Mouse (Mus musculus) embryonic facial prominence, embryonic 15.5 days (tissue): ENCODE results near the gene Ly6g6f. TPM values are rescaled to one million over a fixed set of nuclear protein-coding genes. Genes with fewer than 3 reads are reported as not detected.

Experiments used
- ATAC-seq: fragments of 200-750 bp; cut with Nextera tagmentation; 2 replicates; pipeline ENCODE4 v1.8.0; 2017; ENCODE audit warnings: low read depth, moderate TSS enrichment; ENCODE audit not compliant: insufficient number of reproducible peaks, low FRiP score, low TSS enrichment
- H3K27ac ChIP-seq: fragments of 300-500 bp; sonication (generic); replicated peaks from 2 replicates; pipeline ENCODE4 v1.5.1; 2015; ENCODE audit warnings: mild to moderate bottlenecking, inconsistent platforms
- H3K27me3 ChIP-seq: fragments of 300-500 bp; sonication (generic); 2 replicates; pipeline ENCODE4 v1.6.1; 2015; ENCODE audit warnings: inconsistent platforms
- H3K36me3 ChIP-seq: fragments of 300-500 bp; sonication (generic); 2 replicates; pipeline ENCODE4 v1.6.1; 2015; ENCODE audit warnings: mild to moderate bottlenecking, inconsistent platforms
- H3K4me1 ChIP-seq: fragments of 300-500 bp; sonication (generic); 2 replicates; pipeline ENCODE4 v1.6.1; 2015; ENCODE audit warnings: inconsistent platforms
- H3K4me2 ChIP-seq: fragments of 300-500 bp; sonication (generic); replicated peaks from 2 replicates; pipeline ENCODE4 v1.6.1; 2015; ENCODE audit warnings: mild to moderate bottlenecking, inconsistent platforms
- H3K4me3 ChIP-seq: fragments of 300-500 bp; sonication (generic); replicated peaks from 2 replicates; pipeline ENCODE4 v1.5.1; 2015; ENCODE audit warnings: mild to moderate bottlenecking, inconsistent platforms
- H3K9ac ChIP-seq: fragments of 300-500 bp; sonication (generic); 2 replicates; pipeline ENCODE4 v1.6.1; 2015; ENCODE audit warnings: inconsistent platforms
- H3K9me3 ChIP-seq: fragments of 300-500 bp; sonication (generic); replicated peaks from 2 replicates; pipeline ENCODE4 v1.6.1; 2016; ENCODE audit warnings: inconsistent platforms
- WGBS: fragments of 180-500 bp; shearing (Covaris S2); methylation state at CpG from one replicate; pipeline ENCODE4 v1.1.7; 2015; 5-methylcytosine and 5-hydroxymethylcytosine counted together
- polyA plus RNA-seq: library from polyadenylated mRNA; unstranded; fragments of >200 nt; fragmentation: Nextera tagmentation; extraction: Ambion mirVana; gene quantifications from 2 replicates; pipeline ENCODE4 v1.2.1, GENCODE M21; 2015

The Ly6g6f gene
- polyA plus RNA-seq, 1 experiment from 2014 or later, result 0.28 TPM

DNA sequence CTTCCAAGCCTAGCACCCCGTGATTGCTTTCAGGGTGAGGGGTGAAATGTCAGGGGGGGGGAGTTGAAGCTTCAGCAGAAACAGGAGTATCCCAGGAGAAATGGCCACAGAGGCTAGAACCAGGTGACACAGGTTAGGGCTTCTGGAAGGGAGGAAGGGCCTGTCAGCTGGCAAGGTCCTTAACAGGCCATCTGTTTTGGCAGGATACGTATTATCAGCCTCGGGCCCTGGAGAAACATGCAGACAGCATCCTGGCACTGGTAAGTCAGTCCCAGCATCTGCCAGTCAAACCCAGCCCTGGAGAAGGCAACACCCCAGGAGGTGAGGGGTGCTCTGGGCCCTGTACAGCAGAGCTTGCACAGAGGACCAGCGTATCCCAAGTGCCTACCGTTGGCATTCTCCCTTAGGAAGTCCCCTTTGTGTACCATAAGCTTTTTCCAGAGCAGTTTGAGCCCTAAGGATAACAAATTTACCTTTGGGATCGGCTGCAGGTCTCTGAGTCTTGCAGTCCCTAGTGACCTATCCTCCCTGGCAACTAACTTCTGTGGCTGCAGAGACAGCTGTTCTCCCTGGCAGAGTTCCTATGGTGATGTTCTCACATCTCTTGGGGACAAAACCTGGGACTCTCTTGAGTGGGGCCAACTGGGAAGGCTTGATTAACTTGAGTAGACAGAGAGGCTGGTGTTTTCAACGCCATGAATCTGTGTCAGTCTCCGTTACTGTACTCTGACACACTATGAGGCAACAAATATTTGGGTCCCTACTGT lies 4.9 kb upstream of the Ly6g6f start:
- 59% methylated on average over 8 of the region's 8 CpGs for WGBS
- Histone ChIP-seq H3K4me1 (peaks cover 13% of the 10 kb centered on the region), H3K36me3 (peaks cover 37% of the 10 kb centered on the region), H3K27ac (peak overlapping the region; percentile 97), H3K9me3 (no peaks in the 10 kb centered on the region), H3K4me3 (peak overlapping the region; percentile 66), H3K27me3 (no peaks in the 10 kb centered on the region), H3K9ac (peak overlapping the region; percentile 69), H3K4me2 (peak overlapping the region; percentile 58)
- ATAC-seq, result no peak

DNA sequence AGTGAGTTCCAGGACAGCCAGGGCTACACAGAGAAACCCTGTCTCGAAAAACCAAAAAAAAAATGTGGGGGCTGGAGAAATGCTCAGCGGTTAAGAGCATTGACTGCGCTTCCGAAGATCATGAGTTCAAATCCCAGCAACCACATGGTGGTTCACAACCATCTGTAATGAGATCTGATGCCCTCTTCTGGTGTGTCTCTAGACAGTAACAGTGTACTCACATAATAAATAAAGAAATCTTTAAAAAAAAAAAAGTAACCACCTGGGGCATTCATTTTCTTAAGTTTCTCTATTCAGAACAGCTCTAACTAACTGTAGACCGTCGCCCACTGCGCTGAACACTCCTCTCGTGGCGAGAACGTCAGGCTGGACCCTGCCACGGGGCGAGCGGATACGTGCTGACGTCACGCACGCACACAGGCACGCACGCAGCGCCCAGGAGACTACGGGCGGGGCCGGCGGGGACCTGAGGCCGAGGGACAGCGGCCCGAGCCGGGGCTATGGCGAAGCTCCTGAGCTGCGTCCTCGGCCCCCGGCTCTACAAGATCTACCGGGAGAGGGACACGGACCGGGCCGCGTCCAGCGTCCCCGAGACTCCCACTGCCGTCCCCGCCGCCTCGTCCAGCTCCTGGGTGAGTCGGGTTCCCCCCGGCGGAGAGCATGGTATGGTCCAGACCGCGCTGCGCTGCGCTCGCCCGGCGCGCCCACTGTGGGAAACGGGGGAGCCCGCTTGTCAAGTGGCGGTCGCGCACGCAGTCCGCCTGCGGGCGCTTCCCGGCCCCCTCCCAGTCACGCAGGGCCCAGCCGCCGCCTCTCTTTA lies 3.6 kb upstream of the Ly6g6f start, which contains the start of gene Abhd16a:
Abhd16a (plus strand) TSS at position 439 of the 820 bp plus-strand sequence.
- Histone ChIP-seq H3K27ac (peak within 1 kb of the TSS; percentile 97), H3K9me3 (no peaks in the 10 kb centered on the region), H3K4me1 (peaks cover 13% of the 10 kb centered on the region), H3K27me3 (no peaks in the 10 kb centered on the region), H3K4me2 (peak within 1 kb of the TSS; percentile 58), H3K36me3 (peaks cover 24% of the 10 kb centered on the region), H3K4me3 (peak within 1 kb of the TSS; percentile 66), H3K9ac (peak within 1 kb of the TSS; percentile 69)
- peak; percentile 95 for ATAC-seq
- 3% methylated on average over 67 of the region's 67 CpGs for WGBS

DNA sequence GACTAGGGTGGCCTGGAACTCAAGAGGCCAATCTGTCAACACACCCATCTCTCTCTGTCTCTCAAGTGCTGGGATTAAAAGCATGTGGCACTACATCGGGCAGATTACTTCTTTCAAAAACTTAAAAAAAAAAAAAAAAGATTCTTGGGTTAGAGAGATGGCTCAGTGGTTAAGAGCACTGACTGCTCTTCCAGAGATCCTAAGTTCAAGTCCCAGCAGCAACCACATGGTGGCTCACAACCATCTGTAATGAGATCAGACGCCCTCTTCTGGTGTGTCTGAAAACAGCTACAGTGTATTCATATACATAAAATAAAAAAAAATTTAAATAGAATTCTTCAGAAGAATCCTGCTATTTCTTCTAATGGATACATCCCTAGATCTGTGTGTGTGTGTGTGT lies 2.7 kb upstream of the Ly6g6f start:
- peaks cover 20% of the 10 kb centered on the region for H3K36me3 ChIP-seq
- no peak overlapping the region for H3K9ac ChIP-seq
- peaks cover 13% of the 10 kb centered on the region for H3K4me1 ChIP-seq
- WGBS, result 31% methylated on average over 2 of the region's 2 CpGs
- no peak overlapping the region for H3K4me2 ChIP-seq
- no peak overlapping the region for H3K4me3 ChIP-seq
- ATAC-seq, result no peak
- no peaks in the 10 kb centered on the region for H3K27me3 ChIP-seq
- H3K27ac ChIP-seq, result no peak overlapping the region
- H3K9me3 ChIP-seq, result no peaks in the 10 kb centered on the region

DNA sequence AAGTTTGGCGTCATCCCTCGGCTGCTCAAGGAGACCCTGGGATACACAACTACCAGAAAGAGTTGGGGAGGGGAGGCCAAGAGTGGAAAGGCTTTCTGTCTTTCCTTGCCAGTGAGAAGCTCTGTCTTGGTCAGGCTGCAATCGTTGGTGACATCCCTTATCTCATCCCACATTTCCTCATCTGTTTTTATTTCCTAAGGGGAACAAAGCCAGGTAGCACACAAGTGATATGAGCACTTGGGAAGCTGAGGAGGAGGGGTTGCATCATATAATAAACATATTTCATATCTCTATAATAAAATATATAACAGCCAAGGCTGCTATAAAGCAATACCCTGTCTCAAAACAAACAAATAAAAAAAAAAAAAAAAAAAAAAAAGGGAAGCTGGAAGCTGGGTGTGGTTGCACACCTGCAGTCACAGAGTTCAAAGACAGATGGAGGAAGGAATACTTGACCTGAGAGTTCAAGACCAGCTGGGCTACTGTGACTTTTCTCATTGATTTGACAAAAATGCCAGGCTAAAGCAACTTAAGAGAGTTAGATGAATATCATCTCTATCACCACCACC lies 1.4 kb downstream of the Ly6g6f start:
- Histone ChIP-seq H3K27me3 (no peaks in the 10 kb centered on the region), H3K4me2 (no peak overlapping the region), H3K4me3 (no peak overlapping the region), H3K9me3 (no peaks in the 10 kb centered on the region), H3K36me3 (no peaks in the 10 kb centered on the region), H3K9ac (no peak overlapping the region), H3K27ac (no peak overlapping the region), H3K4me1 (no peaks in the 10 kb centered on the region)
- ATAC-seq, result no peak
- 79% methylated on average over 3 of the region's 3 CpGs for WGBS

DNA sequence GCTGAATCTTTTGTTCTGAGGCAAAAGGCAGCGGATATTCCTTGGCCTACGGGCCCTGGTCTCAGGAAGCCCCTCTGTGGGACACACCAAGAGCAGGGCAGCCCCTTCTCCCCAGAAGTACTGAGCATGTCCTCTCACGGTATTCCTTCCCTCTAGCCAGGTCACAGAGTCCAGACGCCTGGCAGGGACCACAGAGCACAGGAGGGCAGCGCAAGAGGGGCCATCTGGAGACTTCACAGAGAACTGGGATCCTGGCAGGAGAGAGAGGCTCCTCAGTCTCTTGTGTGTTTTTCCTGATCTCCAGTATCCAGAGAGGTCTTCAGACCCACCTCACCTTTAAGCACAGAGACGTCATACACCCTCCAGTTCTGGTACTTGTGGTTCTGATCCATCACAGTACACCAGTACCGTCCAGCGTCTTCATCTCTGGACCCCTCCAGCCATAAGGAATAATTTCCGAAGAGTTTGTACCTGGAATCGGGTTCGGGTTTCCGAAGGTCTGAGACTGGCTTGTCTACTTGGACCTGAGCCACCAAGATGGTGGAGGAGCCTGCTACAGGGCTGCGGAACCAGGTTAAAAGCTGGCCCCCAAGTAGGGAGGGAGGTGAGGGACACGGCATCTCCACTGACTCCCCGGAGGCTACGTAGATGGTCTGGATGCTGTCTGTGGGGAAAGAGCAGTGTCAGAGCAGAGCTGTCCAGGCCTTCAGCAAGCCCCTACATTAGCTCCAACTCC lies 2.4 kb downstream of the Ly6g6f start:
- Histone ChIP-seq H3K9ac (no peak overlapping the region), H3K4me2 (no peak overlapping the region), H3K4me3 (no peak overlapping the region), H3K4me1 (peaks cover 2% of the 10 kb centered on the region; the same call in 1 of the 2 replicates), H3K27me3 (no peaks in the 10 kb centered on the region), H3K36me3 (no peaks in the 10 kb centered on the region), H3K27ac (no peak overlapping the region), H3K9me3 (no peaks in the 10 kb centered on the region)
- 83% methylated on average over 16 of the region's 16 CpGs for WGBS
- no peak for ATAC-seq

GRCm38 (mm10) chr17:35080710-35081109 lies 4.7 kb downstream of the Ly6g6f start:
- H3K9ac ChIP-seq, result no peak overlapping the region; the same call in 1 of the 2 replicates
- no peak overlapping the region for H3K27ac ChIP-seq
- no peak for ATAC-seq
- 68% methylated on average over 4 of the region's 4 CpGs for WGBS
- H3K4me2 ChIP-seq, result no peak overlapping the region
- peaks cover 18% of the 10 kb centered on the region for H3K4me1 ChIP-seq
- no peaks in the 10 kb centered on the region for H3K36me3 ChIP-seq
- H3K4me3 ChIP-seq, result no peak overlapping the region
- H3K27me3 ChIP-seq, result no peaks in the 10 kb centered on the region
- H3K9me3 ChIP-seq, result no peaks in the 10 kb centered on the region

GRCm38 (mm10) chr17:35080248-35080647 lies 5.2 kb downstream of the Ly6g6f start:
- Histone ChIP-seq H3K36me3 (no peaks in the 10 kb centered on the region), H3K27ac (no peak overlapping the region), H3K9ac (no peak overlapping the region; the same call in 1 of the 2 replicates), H3K9me3 (no peaks in the 10 kb centered on the region), H3K4me3 (no peak overlapping the region), H3K4me2 (no peak overlapping the region), H3K4me1 (peaks cover 18% of the 10 kb centered on the region), H3K27me3 (no peaks in the 10 kb centered on the region)
- WGBS, result 40% methylated on average over 6 of the region's 6 CpGs
- no peak for ATAC-seq

GRCm38 (mm10) chr17:35079778-35080177 lies 5.6 kb downstream of the Ly6g6f start:
- no peak overlapping the region for H3K9ac ChIP-seq
- H3K27ac ChIP-seq, result no peak overlapping the region
- no peak overlapping the region for H3K4me3 ChIP-seq
- no peaks in the 10 kb centered on the region for H3K9me3 ChIP-seq
- peaks cover 18% of the 10 kb centered on the region for H3K4me1 ChIP-seq
- H3K27me3 ChIP-seq, result no peaks in the 10 kb centered on the region
- WGBS, result 58% methylated on average over 9 of the region's 9 CpGs
- H3K36me3 ChIP-seq, result no peaks in the 10 kb centered on the region
- no peak overlapping the region for H3K4me2 ChIP-seq
- no peak for ATAC-seq

GRCm38 (mm10) chr17:35077786-35078233 lies 7.6 kb downstream of the Ly6g6f start, which contains the start of gene Ly6g6d:
Gene Ly6g6d, minus strand, starts transcription at chr17:35078065.
- ATAC-seq, result no peak
- H3K4me2 ChIP-seq, result peak within 1 kb of the TSS; percentile 34
- peaks cover 25% of the 10 kb centered on the region for H3K4me1 ChIP-seq
- no peaks in the 10 kb centered on the region for H3K36me3 ChIP-seq
- no peak within 1 kb of the TSS for H3K9ac ChIP-seq
- WGBS, result 16% methylated on average over 14 of the region's 14 CpGs
- peak within 1 kb of the TSS; percentile 10; the same call in 1 of the 2 replicates for H3K4me3 ChIP-seq
- peak within 1 kb of the TSS; percentile 51 for H3K27ac ChIP-seq
- H3K9me3 ChIP-seq, result no peaks in the 10 kb centered on the region
- no peaks in the 10 kb centered on the region for H3K27me3 ChIP-seq

DNA sequence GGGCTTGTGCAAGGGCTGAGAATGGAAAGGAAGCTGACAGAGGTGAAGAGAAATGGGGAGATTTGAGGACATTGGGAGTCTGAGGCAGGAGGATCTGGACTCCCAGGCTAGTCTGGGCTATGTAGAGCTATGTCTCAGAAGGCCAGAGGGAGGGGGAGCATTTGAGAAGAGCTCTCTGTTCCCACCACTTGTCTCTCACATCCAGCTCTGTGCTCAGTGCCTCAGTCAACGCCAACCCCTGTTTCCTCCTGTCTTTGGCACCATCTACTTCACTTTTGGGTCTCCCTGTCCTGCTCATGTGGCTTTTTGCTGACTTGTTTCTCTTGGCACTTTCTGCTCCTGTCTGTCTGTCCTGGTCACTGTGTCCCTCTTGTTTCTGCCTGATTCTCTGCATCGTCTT lies 8.1 kb downstream of the Ly6g6f start:
- WGBS, result 21% methylated on average over 2 of the region's 2 CpGs
- H3K27ac ChIP-seq, result peak overlapping the region; percentile 51
- peak overlapping the region; percentile 10; the same call in 1 of the 2 replicates for H3K4me3 ChIP-seq
- no peak overlapping the region for H3K9ac ChIP-seq
- no peaks in the 10 kb centered on the region for H3K27me3 ChIP-seq
- H3K4me2 ChIP-seq, result peak overlapping the region; percentile 34
- ATAC-seq, result no peak
- H3K36me3 ChIP-seq, result no peaks in the 10 kb centered on the region
- H3K9me3 ChIP-seq, result no peaks in the 10 kb centered on the region
- H3K4me1 ChIP-seq, result peaks cover 25% of the 10 kb centered on the region
